Mouse (Mus musculus): ENCODE results near the gene Grcc10. TPM values are rescaled to one million over a fixed set of nuclear protein-coding genes. Genes with fewer than 3 reads are reported as not detected.

The Grcc10 gene
- polyA plus RNA-seq, 1 experiment from 2014 or later, result 445 TPM

DNA sequence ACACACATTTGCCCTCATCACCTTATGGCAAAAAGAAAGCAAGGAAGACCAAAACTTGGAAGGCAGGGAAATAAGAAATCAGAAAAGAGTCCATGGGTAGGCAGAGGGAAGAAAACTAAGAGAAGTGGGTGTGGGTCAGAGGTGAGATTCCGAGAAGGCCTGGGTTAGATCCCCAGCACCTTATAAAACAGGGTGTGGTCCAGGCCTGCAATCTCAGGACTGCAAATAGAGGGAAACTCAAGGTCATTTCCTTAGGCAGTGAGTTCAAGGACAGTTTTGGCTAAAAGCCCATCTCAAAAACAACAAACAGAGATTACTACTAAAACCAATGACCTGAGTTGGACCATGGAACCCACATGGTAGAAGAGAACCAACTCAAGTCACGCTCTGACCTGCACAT, 12.7 kb upstream of the Grcc10 start:
- H3K27ac ChIP-seq (replicated peaks), result no peak overlapping the region
- no peak for DNase-seq (ENCODE audit: low spot score)
- H3K4me1 ChIP-seq, result peaks cover 47% of the 10 kb centered on the region
- H3K4me3 ChIP-seq, result 0 out of 2 replicates have a peak overlapping the region, but pooled peaks have one; percentile 90
- H3K36me3 ChIP-seq, result peaks cover 23% of the 10 kb centered on the region
- 89% methylated on average over 2 of the region's 2 CpGs for WGBS
- no peaks in the 10 kb centered on the region for H3K9me3 ChIP-seq (replicated peaks)
- H3K27me3 ChIP-seq (ENCODE audit: low read depth, poor library complexity, severe bottlenecking), result no peaks in the 10 kb centered on the region

- no peak for DNase-seq (ENCODE audit: low spot score)
- Histone ChIP-seq H3K27ac (replicated peaks) (no peak overlapping the region), H3K4me1 (peaks cover 41% of the 10 kb centered on the region), H3K9me3 (replicated peaks) (no peaks in the 10 kb centered on the region), H3K36me3 (peaks cover 47% of the 10 kb centered on the region), H3K27me3 (ENCODE audit: low read depth, poor library complexity, severe bottlenecking) (0 out of 2 replicates have a peak, but pooled peaks cover 4% of the 10 kb centered on the region), H3K4me3 (no peak overlapping the region)
- WGBS, result 90% methylated on average over 8 of the region's 8 CpGs
Observed at GRCm38 (mm10) chr6:124750405-124750804, 9.2 kb upstream of the Grcc10 start.

DNA sequence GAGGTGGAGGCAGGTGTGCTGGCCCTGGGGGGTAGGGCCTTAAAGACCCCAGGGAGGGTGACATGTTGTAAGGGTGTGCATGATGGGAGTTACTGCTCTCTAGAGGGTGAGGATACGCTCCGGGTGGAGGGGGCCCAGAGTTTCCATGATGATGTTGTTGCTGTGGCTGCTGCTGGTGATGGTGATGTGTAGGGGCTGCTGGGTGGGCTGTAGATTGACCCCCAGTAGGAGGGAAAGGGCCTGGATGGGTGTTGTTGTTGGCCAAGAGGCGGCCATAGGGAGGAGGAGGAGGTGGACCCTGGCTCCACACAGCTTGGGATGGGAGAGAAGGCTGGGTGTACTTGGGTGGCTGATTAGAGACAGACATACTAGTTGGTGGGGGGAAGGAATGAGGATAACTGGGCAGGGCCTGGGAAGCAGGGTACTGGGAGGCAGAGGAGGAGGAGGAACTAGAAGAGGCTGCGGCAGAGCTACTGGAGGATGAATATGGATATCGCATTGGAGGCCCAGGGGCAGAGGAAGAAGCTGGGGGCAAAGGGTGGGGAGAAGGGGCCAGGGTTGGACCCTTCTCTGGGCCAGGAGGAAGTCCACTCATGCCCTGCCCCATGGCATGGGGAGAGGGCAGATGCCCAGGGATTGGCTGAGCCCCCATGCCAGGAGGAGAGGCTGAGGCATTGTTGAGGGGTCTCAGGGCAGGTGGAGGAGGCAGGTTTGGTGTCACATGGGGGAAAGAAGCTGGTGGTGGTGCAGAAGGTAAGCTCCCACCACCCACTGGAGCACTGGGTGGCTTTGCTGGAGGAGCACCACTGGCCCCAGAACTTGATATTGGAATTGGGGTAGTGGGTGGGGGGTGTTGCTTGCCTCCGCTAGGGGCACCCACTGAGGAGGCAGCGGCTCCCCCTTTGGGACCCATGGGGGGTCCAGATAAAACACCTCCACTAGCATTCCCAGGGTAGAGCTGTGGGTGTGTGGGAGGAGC, 5.8 kb upstream of the Grcc10 start:
- H3K27me3 ChIP-seq (ENCODE audit: low read depth, poor library complexity, severe bottlenecking), result 0 out of 2 replicates have a peak, but pooled peaks cover 4% of the 10 kb centered on the region
- 87% methylated on average over 7 of the region's 7 CpGs for WGBS
- H3K4me1 ChIP-seq, result peaks cover 40% of the 10 kb centered on the region
- peak overlapping the region; percentile 96 for H3K27ac ChIP-seq (replicated peaks)
- H3K4me3 ChIP-seq, result peak overlapping the region; percentile 76
- no peaks in the 10 kb centered on the region for H3K9me3 ChIP-seq (replicated peaks)
- no peak for DNase-seq (ENCODE audit: low spot score)
- H3K36me3 ChIP-seq, result peaks cover 76% of the 10 kb centered on the region

- H3K4me1 ChIP-seq, result peaks cover 46% of the 10 kb centered on the region
- 0 out of 2 replicates have a peak, but pooled peaks cover 4% of the 10 kb centered on the region for H3K27me3 ChIP-seq (ENCODE audit: low read depth, poor library complexity, severe bottlenecking)
- 20% methylated on average over 8 of the region's 8 CpGs for WGBS
- H3K36me3 ChIP-seq, result peaks cover 73% of the 10 kb centered on the region
- H3K27ac ChIP-seq (replicated peaks), result peak overlapping the region; percentile 96
- no peak for DNase-seq (ENCODE audit: low spot score)
- peak overlapping the region; percentile 76 for H3K4me3 ChIP-seq
- H3K9me3 ChIP-seq (replicated peaks), result no peaks in the 10 kb centered on the region
Observed at GRCm38 (mm10) chr6:124746296-124746605, 5.1 kb upstream of the Grcc10 start.

GRCm38 (mm10) chr6:124745490-124746295, 4.5 kb upstream of the Grcc10 start:
- Histone ChIP-seq H3K4me3 (peak overlapping the region; percentile 76), H3K9me3 (replicated peaks) (no peaks in the 10 kb centered on the region), H3K4me1 (peaks cover 46% of the 10 kb centered on the region), H3K27ac (replicated peaks) (peak overlapping the region; percentile 96), H3K27me3 (ENCODE audit: low read depth, poor library complexity, severe bottlenecking) (0 out of 2 replicates have a peak, but pooled peaks cover 4% of the 10 kb centered on the region), H3K36me3 (peaks cover 70% of the 10 kb centered on the region)
- WGBS, result under 1% methylated on average over 85 of the region's 85 CpGs
- DNase-seq (ENCODE audit: low spot score), result peak; percentile 91

- Histone ChIP-seq H3K4me1 (peaks cover 54% of the 10 kb centered on the region), H3K36me3 (peaks cover 65% of the 10 kb centered on the region), H3K4me3 (peak overlapping the region; percentile 76), H3K27me3 (ENCODE audit: low read depth, poor library complexity, severe bottlenecking) (0 out of 2 replicates have a peak, but pooled peaks cover 4% of the 10 kb centered on the region), H3K27ac (replicated peaks) (peak overlapping the region; percentile 96), H3K9me3 (replicated peaks) (no peaks in the 10 kb centered on the region)
- DNase-seq (ENCODE audit: low spot score), result no peak
- 70% methylated on average over 26 of the region's 26 CpGs for WGBS
Observed at GRCm38 (mm10) chr6:124744755-124745321, 3.7 kb upstream of the Grcc10 start.

DNA sequence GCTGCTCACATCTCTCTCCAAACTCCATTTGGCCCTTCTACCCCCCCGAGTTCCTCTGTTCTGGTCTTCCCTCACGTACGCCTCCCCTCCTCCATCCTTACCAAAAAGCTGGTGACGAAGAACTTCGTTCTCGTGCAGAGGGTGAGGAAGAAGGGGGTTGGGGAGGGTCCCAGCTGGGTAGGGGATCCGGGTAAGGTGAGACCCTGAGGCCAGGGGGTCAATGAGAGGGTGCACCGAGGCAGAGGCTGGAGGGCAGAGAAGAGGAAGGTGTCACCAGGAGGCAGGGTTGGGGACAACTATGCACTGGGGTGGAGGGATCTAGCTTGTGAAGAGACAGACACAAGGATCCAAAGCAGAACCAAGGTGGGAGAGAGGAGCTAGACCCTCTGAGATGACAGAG, 2.5 kb upstream of the Grcc10 start:
- Histone ChIP-seq H3K9me3 (replicated peaks) (no peaks in the 10 kb centered on the region), H3K36me3 (peaks cover 62% of the 10 kb centered on the region), H3K27me3 (ENCODE audit: low read depth, poor library complexity, severe bottlenecking) (0 out of 2 replicates have a peak, but pooled peaks cover 4% of the 10 kb centered on the region), H3K4me1 (peaks cover 66% of the 10 kb centered on the region), H3K27ac (replicated peaks) (no peak overlapping the region), H3K4me3 (no peak overlapping the region)
- DNase-seq (ENCODE audit: low spot score), result no peak
- 89% methylated on average over 8 of the region's 8 CpGs for WGBS

- H3K27ac ChIP-seq (replicated peaks), result no peak overlapping the region
- 0 out of 2 replicates have a peak, but pooled peaks cover 4% of the 10 kb centered on the region for H3K27me3 ChIP-seq (ENCODE audit: low read depth, poor library complexity, severe bottlenecking)
- H3K4me1 ChIP-seq, result peaks cover 72% of the 10 kb centered on the region
- 91% methylated on average over 15 of the region's 15 CpGs for WGBS
- H3K9me3 ChIP-seq (replicated peaks), result no peaks in the 10 kb centered on the region
- DNase-seq (ENCODE audit: low spot score), result no peak
- H3K4me3 ChIP-seq, result no peak overlapping the region
- H3K36me3 ChIP-seq, result peaks cover 57% of the 10 kb centered on the region
Observed at GRCm38 (mm10) chr6:124742839-124743514, 1.8 kb upstream of the Grcc10 start.

GRCm38 (mm10) chr6:124741842-124742241, 668 bp upstream of the Grcc10 start:
- peak overlapping the region; percentile 76 for H3K4me3 ChIP-seq
- WGBS, result 68% methylated on average over 3 of the region's 3 CpGs
- H3K36me3 ChIP-seq, result peaks cover 45% of the 10 kb centered on the region
- H3K27ac ChIP-seq (replicated peaks), result peak overlapping the region; percentile 95
- H3K9me3 ChIP-seq (replicated peaks), result no peaks in the 10 kb centered on the region
- no peaks in the 10 kb centered on the region for H3K27me3 ChIP-seq (ENCODE audit: low read depth, poor library complexity, severe bottlenecking)
- DNase-seq (ENCODE audit: low spot score), result no peak
- peaks cover 70% of the 10 kb centered on the region for H3K4me1 ChIP-seq

DNA sequence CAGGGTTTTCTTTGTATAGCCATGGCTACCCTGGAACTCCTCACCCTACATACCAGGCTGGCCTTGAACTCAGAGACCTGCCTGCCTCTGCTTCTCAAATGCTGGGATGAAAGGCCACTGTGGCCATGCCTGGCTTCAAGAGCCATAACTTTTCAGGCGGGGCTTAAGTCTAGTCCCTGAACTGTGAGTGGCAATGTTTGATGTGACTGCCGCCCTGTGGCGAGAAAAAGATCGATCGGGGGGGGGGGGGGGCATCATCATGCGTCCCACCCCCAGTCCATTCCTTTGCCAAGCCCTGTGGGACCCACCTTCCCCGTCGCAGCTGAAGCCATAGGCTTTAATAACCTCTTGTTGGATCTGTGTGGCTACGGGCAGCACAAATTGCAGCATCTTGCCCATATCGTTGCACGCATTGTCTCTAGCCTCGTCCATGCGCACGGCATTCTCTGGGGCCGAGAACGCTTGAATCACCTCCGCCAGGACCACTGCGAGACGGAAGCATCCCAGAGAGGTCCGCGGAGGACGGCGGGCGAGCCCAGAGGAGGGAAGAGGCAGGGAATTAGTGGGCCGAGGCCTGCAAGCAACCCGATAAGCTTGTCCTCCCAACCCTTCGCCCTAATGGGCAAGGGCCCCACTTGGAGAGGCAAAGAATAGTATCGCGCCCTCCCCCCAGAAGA, 825 bp downstream of the Grcc10 start:
- no peaks in the 10 kb centered on the region for H3K9me3 ChIP-seq (replicated peaks)
- H3K4me1 ChIP-seq, result peaks cover 55% of the 10 kb centered on the region
- H3K36me3 ChIP-seq, result peaks cover 41% of the 10 kb centered on the region
- under 1% methylated on average over 29 of the region's 29 CpGs for WGBS
- DNase-seq (ENCODE audit: low spot score), result no peak
- H3K27ac ChIP-seq (replicated peaks), result peak overlapping the region; percentile 95
- H3K4me3 ChIP-seq, result peak overlapping the region; percentile 76
- H3K27me3 ChIP-seq (ENCODE audit: low read depth, poor library complexity, severe bottlenecking), result no peaks in the 10 kb centered on the region

DNA sequence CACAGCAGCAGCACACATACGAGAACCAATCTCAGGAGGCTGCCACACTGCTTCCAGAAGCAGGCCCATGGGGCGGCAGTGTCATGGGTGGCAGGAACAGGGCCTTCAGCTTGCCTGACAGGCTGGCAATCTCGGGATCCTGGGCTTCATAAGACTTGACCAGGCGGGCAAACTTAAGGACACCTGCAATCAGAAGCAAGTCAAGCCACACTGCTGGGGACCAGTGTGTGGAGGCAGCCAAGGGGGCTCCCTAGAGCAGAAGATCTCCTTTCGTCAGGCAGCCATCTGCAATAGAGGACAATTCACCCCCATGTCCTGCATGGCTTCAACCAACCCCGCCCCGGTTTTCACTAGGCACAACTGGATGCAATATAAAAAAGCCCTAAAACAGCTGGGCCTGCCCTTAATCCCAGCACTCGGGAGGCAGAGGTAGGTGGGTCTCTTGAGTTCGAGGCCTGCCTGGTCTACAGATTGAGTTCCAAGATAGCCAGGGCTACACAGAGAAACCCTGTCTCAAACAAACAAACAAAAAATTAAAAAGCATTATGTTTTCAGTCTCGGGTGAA, 1.9 kb downstream of the Grcc10 start:
- DNase-seq (ENCODE audit: low spot score), result no peak
- Histone ChIP-seq H3K4me3 (no peak overlapping the region), H3K27ac (replicated peaks) (peak overlapping the region; percentile 55; the same call in 1 of the 2 replicates), H3K9me3 (replicated peaks) (no peaks in the 10 kb centered on the region), H3K4me1 (peaks cover 46% of the 10 kb centered on the region), H3K27me3 (ENCODE audit: low read depth, poor library complexity, severe bottlenecking) (no peaks in the 10 kb centered on the region), H3K36me3 (peaks cover 30% of the 10 kb centered on the region)
- WGBS, result 84% methylated on average over 10 of the region's 10 CpGs
